Mouse (Mus musculus) central nervous system, embryonic 11.5 days (tissue): ENCODE data around the gene Rpl36al. TPM values are rescaled to one million over a fixed set of nuclear protein-coding genes. Genes with fewer than 3 reads are reported as not detected.

ENCODE experiments used
- polyA plus RNA-seq: library from polyadenylated mRNA; depleted of rRNA; stranded (reverse); fragments of >200 nt; gene quantifications from 2 replicates; pipeline ENCODE4 v1.2.3, GENCODE M21; 2012; rRNA removed

The Rpl36al gene
- polyA plus RNA-seq, result 616 and 663 TPM in 2 replicates

GRCm38 (mm10) chr12:69183583-69184308 lies at the start of gene Rpl36al, which contains the start of gene Mgat2:
Gene Rpl36al (minus strand): TSS chr12:69184083.
Gene Mgat2 (plus strand): TSS chr12:69184157.

GRCm38 (mm10) chr12:69227776-69228466 lies 44.0 kb upstream of the Rpl36al start, which contains the start of gene Pole2:
Gene Pole2 (minus strand): TSS chr12:69228195.

GRCm38 (mm10) chr12:69204052-69204833 lies 20.4 kb upstream of the Rpl36al start, which contains the start of gene Gm49384:
Gene Gm49384 (minus strand): TSS chr12:69204267.

GRCm38 (mm10) chr12:69198164-69198535 lies 14.3 kb upstream of the Rpl36al start, which contains the start of gene Dnaaf2:
Gene Dnaaf2 (minus strand): TSS chr12:69198429.

GRCm38 (mm10) chr12:69196444-69197377 lies 12.8 kb upstream of the Rpl36al start, which contains the start of gene Gm49383:
Gene Gm49383 (minus strand): TSS chr12:69197104.

GRCm38 (mm10) chr12:69168461-69169106 lies 15.3 kb downstream of the Rpl36al start, which contains the start of gene Lrr1:
Gene Lrr1 (plus strand): TSS chr12:69168814.

GRCm38 (mm10) chr12:69158765-69159577 lies 24.9 kb downstream of the Rpl36al start, which contains the start of gene Rps29:
Gene Rps29 (minus strand): TSS chr12:69159186.

Other genes starting within 250 kb of the Rpl36al start
- 1,183 and 2,440 TPM in 2 replicates for gene Rps29, start 24.9 kb downstream of the Rpl36al start, polyA plus RNA-seq
- 18.2 and 28.2 TPM in 2 replicates for gene Lrr1, start 15.3 kb downstream of the Rpl36al start, polyA plus RNA-seq
- 20.3 and 21.5 TPM in 2 replicates for gene Mgat2, start 74 bp upstream of the Rpl36al start, polyA plus RNA-seq
- gene Gm49383, start 13.0 kb upstream of the Rpl36al start, polyA plus RNA-seq, result 9.7 and 17.6 TPM in 2 replicates
- gene Dnaaf2, start 14.3 kb upstream of the Rpl36al start, polyA plus RNA-seq, result 7.2 and 9.8 TPM in 2 replicates
- 14.6 and 18.5 TPM in 2 replicates for gene Gm49384, start 20.2 kb upstream of the Rpl36al start, polyA plus RNA-seq
- gene Pole2, start 44.1 kb upstream of the Rpl36al start, polyA plus RNA-seq, result 21.5 and 37.2 TPM in 2 replicates
- gene Klhdc1, start 57.1 kb upstream of the Rpl36al start, polyA plus RNA-seq, result 1.5 and 2.0 TPM in 2 replicates
- gene Klhdc2, start 112.6 kb upstream of the Rpl36al start, polyA plus RNA-seq, result 123 and 152 TPM in 2 replicates
- gene Nemf, start 173.1 kb upstream of the Rpl36al start, polyA plus RNA-seq, result 39.4 and 48.0 TPM in 2 replicates
- 72.5 and 100 TPM in 2 replicates for gene Arf6, start 188.1 kb upstream of the Rpl36al start, polyA plus RNA-seq
- gene Gm9887, start 188.4 kb upstream of the Rpl36al start, polyA plus RNA-seq, result 0.22 and 0.74 TPM in 2 replicates